Mouse (Mus musculus) cerebellum, adult 18-20 months (tissue): ENCODE data around the gene Mfn1.

Experiments
- DNase-seq, 2 experiments: peaks; one replicate each; pipeline ENCODE4 v3.0.0; 2021

The Mfn1 gene

GRCm38 (mm10) chr3:32529303-32529898, at the start of gene Mfn1:
Mfn1 (plus strand) TSS chr3:32529465.
- peak; percentile 90 to 95 for DNase-seq

- no peak for DNase-seq
These were observed 49.3 kb upstream of the Mfn1 start for GRCm38 (mm10) chr3:32479961-32480360.

- DNase-seq, result no peak
These were observed 46.2 kb upstream of the Mfn1 start for GRCm38 (mm10) chr3:32483035-32483434.

- no peak for DNase-seq
These were observed 42.7 kb upstream of the Mfn1 start for GRCm38 (mm10) chr3:32486543-32486942.

- DNase-seq, result no peak
These were observed 41.1 kb upstream of the Mfn1 start for GRCm38 (mm10) chr3:32488172-32488571.

GRCm38 (mm10) chr3:32490076-32490927, 39.0 kb upstream of the Mfn1 start:
- DNase-seq, result no peak

- DNase-seq, result no peak
These were observed 38.3 kb upstream of the Mfn1 start for GRCm38 (mm10) chr3:32490928-32491315.

- no peak for DNase-seq
These were observed 36.9 kb upstream of the Mfn1 start, which contains the start of gene Kcnmb3 for GRCm38 (mm10) chr3:32492097-32493090. Kcnmb3 (minus strand) TSS chr3:32492231.

GRCm38 (mm10) chr3:32494387-32495087, 34.7 kb upstream of the Mfn1 start:
- DNase-seq, result no peak

GRCm38 (mm10) chr3:32495088-32495770, 34.0 kb upstream of the Mfn1 start:
- no peak for DNase-seq

- DNase-seq, result no peak
These were observed 33.2 kb upstream of the Mfn1 start for GRCm38 (mm10) chr3:32495856-32496710.

- no peak for DNase-seq
These were observed 32.6 kb upstream of the Mfn1 start for GRCm38 (mm10) chr3:32496711-32497070.

- no peak for DNase-seq
These were observed 28.9 kb upstream of the Mfn1 start for GRCm38 (mm10) chr3:32500346-32500745.

GRCm38 (mm10) chr3:32505841-32506240, 23.4 kb upstream of the Mfn1 start:
- no peak for DNase-seq

GRCm38 (mm10) chr3:32506366-32507225, 22.7 kb upstream of the Mfn1 start:
- DNase-seq, result no peak

GRCm38 (mm10) chr3:32508666-32509324, 20.5 kb upstream of the Mfn1 start:
- DNase-seq, result peak; percentile 74 to 75

GRCm38 (mm10) chr3:32509496-32510374, 19.5 kb upstream of the Mfn1 start, which contains the start of gene Zfp639:
Zfp639 (plus strand) TSS chr3:32510259.
- DNase-seq, result no peak
